Mouse (Mus musculus): ENCODE data around the gene Gm20388. TPM values are rescaled to one million over a fixed set of nuclear protein-coding genes. Genes with fewer than 3 reads are reported as not detected.
A peak's percentile ranks its signal among the peaks of the same experiment; 100 is the strongest.

Gene Gm20388
- polyA plus RNA-seq, 1 experiment from 2014 or later, result not detected

- Histone ChIP-seq H3K4me3 (ENCODE audit: low read length) (no peak overlapping the region), H3K27me3 (ENCODE audit: control insufficient read depth, insufficient read depth, low read depth, low read length) (no peaks in the 10 kb centered on the region), H3K9me3 (ENCODE audit: control insufficient read depth, low read length) (no peaks in the 10 kb centered on the region), H3K4me1 (replicated peaks; ENCODE audit: control insufficient read depth, insufficient read depth, low read length) (peaks cover 10% of the 10 kb centered on the region), H3K4me2 (ENCODE audit: low read depth, low read length) (no peak overlapping the region), H3K9ac (ENCODE audit: low read length) (no peak overlapping the region), H3K36me3 (ENCODE audit: control insufficient read depth, insufficient read depth, low read length) (no peaks in the 10 kb centered on the region), H3K27ac (ENCODE audit: low read length) (no peak overlapping the region)
- WGBS, result 64% methylated on average over 9 of the region's 9 CpGs
- no peak for ATAC-seq (ENCODE audit: low read depth)
These were observed 1136.8 kb downstream of the Gm20388 start for GRCm38 (mm10) chr8:121047441-121047840.

GRCm38 (mm10) chr8:121058081-121058480, 1147.4 kb downstream of the Gm20388 start:
- Histone ChIP-seq H3K36me3 (ENCODE audit: control insufficient read depth, insufficient read depth, low read length) (peaks cover 8% of the 10 kb centered on the region; the same call in 1 of the 2 replicates), H3K4me3 (ENCODE audit: low read length) (no peak overlapping the region), H3K27ac (ENCODE audit: low read length) (no peak overlapping the region), H3K9me3 (ENCODE audit: control insufficient read depth, low read length) (no peaks in the 10 kb centered on the region), H3K9ac (ENCODE audit: low read length) (no peak overlapping the region), H3K4me1 (replicated peaks; ENCODE audit: control insufficient read depth, insufficient read depth, low read length) (peaks cover 1% of the 10 kb centered on the region), H3K27me3 (ENCODE audit: control insufficient read depth, insufficient read depth, low read depth, low read length) (no peaks in the 10 kb centered on the region), H3K4me2 (ENCODE audit: low read depth, low read length) (no peak overlapping the region)
- WGBS, result 72% methylated on average over 9 of the region's 9 CpGs
- ATAC-seq (ENCODE audit: low read depth), result no peak

GRCm38 (mm10) chr8:121059098-121059497, 1148.5 kb downstream of the Gm20388 start:
- H3K27me3 ChIP-seq (ENCODE audit: control insufficient read depth, insufficient read depth, low read depth, low read length), result no peaks in the 10 kb centered on the region
- 67% methylated on average over 7 of the region's 7 CpGs for WGBS
- no peak overlapping the region for H3K9ac ChIP-seq (ENCODE audit: low read length)
- no peaks in the 10 kb centered on the region for H3K4me1 ChIP-seq (replicated peaks; ENCODE audit: control insufficient read depth, insufficient read depth, low read length)
- peaks cover 15% of the 10 kb centered on the region for H3K36me3 ChIP-seq (ENCODE audit: control insufficient read depth, insufficient read depth, low read length)
- no peak overlapping the region for H3K27ac ChIP-seq (ENCODE audit: low read length)
- H3K9me3 ChIP-seq (ENCODE audit: control insufficient read depth, low read length), result no peaks in the 10 kb centered on the region
- H3K4me3 ChIP-seq (ENCODE audit: low read length), result no peak overlapping the region
- H3K4me2 ChIP-seq (ENCODE audit: low read depth, low read length), result no peak overlapping the region
- ATAC-seq (ENCODE audit: low read depth), result no peak

- Histone ChIP-seq H3K4me2 (ENCODE audit: low read depth, low read length) (no peak overlapping the region), H3K4me3 (ENCODE audit: low read length) (no peak overlapping the region), H3K27me3 (ENCODE audit: control insufficient read depth, insufficient read depth, low read depth, low read length) (no peaks in the 10 kb centered on the region), H3K9ac (ENCODE audit: low read length) (no peak overlapping the region), H3K9me3 (ENCODE audit: control insufficient read depth, low read length) (no peaks in the 10 kb centered on the region), H3K4me1 (replicated peaks; ENCODE audit: control insufficient read depth, insufficient read depth, low read length) (no peaks in the 10 kb centered on the region), H3K36me3 (ENCODE audit: control insufficient read depth, insufficient read depth, low read length) (peaks cover 25% of the 10 kb centered on the region), H3K27ac (ENCODE audit: low read length) (no peak overlapping the region)
- 93% methylated on average over 6 of the region's 6 CpGs for WGBS
- no peak for ATAC-seq (ENCODE audit: low read depth)
These were observed 1151.9 kb downstream of the Gm20388 start for GRCm38 (mm10) chr8:121062521-121062920.

- ATAC-seq (ENCODE audit: low read depth), result no peak
- no peak overlapping the region for H3K4me3 ChIP-seq (ENCODE audit: low read length)
- no peak overlapping the region for H3K9ac ChIP-seq (ENCODE audit: low read length)
- peaks cover 24% of the 10 kb centered on the region for H3K36me3 ChIP-seq (ENCODE audit: control insufficient read depth, insufficient read depth, low read length)
- no peak overlapping the region for H3K27ac ChIP-seq (ENCODE audit: low read length)
- no peak overlapping the region for H3K4me2 ChIP-seq (ENCODE audit: low read depth, low read length)
- no peaks in the 10 kb centered on the region for H3K27me3 ChIP-seq (ENCODE audit: control insufficient read depth, insufficient read depth, low read depth, low read length)
- H3K9me3 ChIP-seq (ENCODE audit: control insufficient read depth, low read length), result no peaks in the 10 kb centered on the region
- H3K4me1 ChIP-seq (replicated peaks; ENCODE audit: control insufficient read depth, insufficient read depth, low read length), result no peaks in the 10 kb centered on the region
- 65% methylated on average over 13 of the region's 13 CpGs for WGBS
These were observed 1153.0 kb downstream of the Gm20388 start for GRCm38 (mm10) chr8:121063649-121064048.

- Histone ChIP-seq H3K4me2 (ENCODE audit: low read depth, low read length) (no peak overlapping the region), H3K36me3 (ENCODE audit: control insufficient read depth, insufficient read depth, low read length) (peaks cover 2% of the 10 kb centered on the region), H3K9me3 (ENCODE audit: control insufficient read depth, low read length) (no peaks in the 10 kb centered on the region), H3K4me1 (replicated peaks; ENCODE audit: control insufficient read depth, insufficient read depth, low read length) (peaks cover 19% of the 10 kb centered on the region), H3K9ac (ENCODE audit: low read length) (0 out of 2 replicates have a peak overlapping the region, but pooled peaks have one; percentile 4), H3K4me3 (ENCODE audit: low read length) (no peak overlapping the region), H3K27ac (ENCODE audit: low read length) (no peak overlapping the region), H3K27me3 (ENCODE audit: control insufficient read depth, insufficient read depth, low read depth, low read length) (peaks cover 18% of the 10 kb centered on the region)
- no peak for ATAC-seq (ENCODE audit: low read depth)
- WGBS, result 18% methylated on average over 12 of the region's 12 CpGs
These were observed 1160.8 kb downstream of the Gm20388 start for GRCm38 (mm10) chr8:121071454-121071853.

GRCm38 (mm10) chr8:121072406-121073130, 1161.9 kb downstream of the Gm20388 start:
- Histone ChIP-seq H3K9me3 (ENCODE audit: control insufficient read depth, low read length) (no peaks in the 10 kb centered on the region), H3K27me3 (ENCODE audit: control insufficient read depth, insufficient read depth, low read depth, low read length) (peaks cover 25% of the 10 kb centered on the region), H3K27ac (ENCODE audit: low read length) (no peak overlapping the region), H3K36me3 (ENCODE audit: control insufficient read depth, insufficient read depth, low read length) (no peaks in the 10 kb centered on the region), H3K9ac (ENCODE audit: low read length) (peak overlapping the region; percentile 57; the same call in 1 of the 2 replicates), H3K4me3 (ENCODE audit: low read length) (peak overlapping the region; percentile 40; the same call in 1 of the 2 replicates), H3K4me2 (ENCODE audit: low read depth, low read length) (peak overlapping the region; percentile 53), H3K4me1 (replicated peaks; ENCODE audit: control insufficient read depth, insufficient read depth, low read length) (peaks cover 19% of the 10 kb centered on the region)
- 39% methylated on average over 11 of the region's 11 CpGs for WGBS
- ATAC-seq (ENCODE audit: low read depth), result no peak

- WGBS, result 11% methylated on average over 48 of the region's 48 CpGs
- ATAC-seq (ENCODE audit: low read depth), result peak; percentile 34; the same call in 1 of the 2 replicates
- Histone ChIP-seq H3K27ac (ENCODE audit: low read length) (peak overlapping the region; percentile 40), H3K9ac (ENCODE audit: low read length) (peak overlapping the region; percentile 57), H3K4me3 (ENCODE audit: low read length) (peak overlapping the region; percentile 40), H3K4me2 (ENCODE audit: low read depth, low read length) (peak overlapping the region; percentile 53), H3K36me3 (ENCODE audit: control insufficient read depth, insufficient read depth, low read length) (no peaks in the 10 kb centered on the region), H3K4me1 (replicated peaks; ENCODE audit: control insufficient read depth, insufficient read depth, low read length) (peaks cover 19% of the 10 kb centered on the region), H3K9me3 (ENCODE audit: control insufficient read depth, low read length) (no peaks in the 10 kb centered on the region), H3K27me3 (ENCODE audit: control insufficient read depth, insufficient read depth, low read depth, low read length) (peaks cover 32% of the 10 kb centered on the region)
These were observed 1162.8 kb downstream of the Gm20388 start for GRCm38 (mm10) chr8:121073174-121074107.
